Mouse (Mus musculus) lung, postnatal 14 days (tissue): ENCODE measurements around the gene Cebpzos.
A peak's percentile ranks its signal among the peaks of the same experiment; 100 is the strongest.

Source experiments
- DNase-seq: peaks from one replicate; pipeline ENCODE4 v3.0.0; 2021

Cebpzos gene

DNA sequence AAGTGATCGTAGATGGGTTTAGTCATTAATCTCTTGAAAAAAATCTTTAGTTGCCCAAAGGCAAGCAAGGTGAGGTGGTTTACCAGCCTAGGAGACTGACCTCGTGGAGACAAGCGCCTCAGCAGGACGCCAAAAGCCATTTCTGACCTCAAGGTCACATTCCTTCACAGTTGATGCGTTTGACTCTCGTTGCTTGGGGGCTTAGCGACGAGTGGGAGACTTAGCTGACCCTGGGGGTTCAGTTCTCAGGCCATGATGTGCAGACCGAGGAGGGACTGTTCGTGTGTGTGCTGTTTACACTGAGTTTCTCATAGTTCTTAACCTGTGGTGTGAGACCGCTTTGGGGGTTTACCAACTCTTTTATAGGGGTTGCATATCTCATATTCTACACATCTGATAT lies 26.3 kb downstream of the Cebpzos start:
- DNase-seq, result no peak

DNA sequence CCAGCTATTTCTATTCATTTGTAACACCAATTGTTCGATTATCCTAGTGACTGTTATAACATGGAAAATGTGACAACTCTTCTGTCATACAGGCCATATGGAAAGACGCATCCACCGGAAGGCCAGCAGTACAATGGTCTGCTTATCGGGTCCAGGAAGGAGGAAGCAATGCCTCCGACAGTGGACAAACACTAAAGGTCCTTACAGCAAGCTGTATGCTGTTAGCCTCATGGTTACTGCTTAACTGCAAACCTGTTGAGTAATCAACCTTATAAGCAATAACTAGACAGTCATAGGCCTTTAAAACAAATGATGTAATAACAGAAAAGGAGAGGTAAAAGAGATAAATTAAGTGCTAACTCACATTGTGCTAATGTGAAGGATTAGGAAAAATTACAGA lies 34.9 kb downstream of the Cebpzos start:
- DNase-seq, result no peak

DNA sequence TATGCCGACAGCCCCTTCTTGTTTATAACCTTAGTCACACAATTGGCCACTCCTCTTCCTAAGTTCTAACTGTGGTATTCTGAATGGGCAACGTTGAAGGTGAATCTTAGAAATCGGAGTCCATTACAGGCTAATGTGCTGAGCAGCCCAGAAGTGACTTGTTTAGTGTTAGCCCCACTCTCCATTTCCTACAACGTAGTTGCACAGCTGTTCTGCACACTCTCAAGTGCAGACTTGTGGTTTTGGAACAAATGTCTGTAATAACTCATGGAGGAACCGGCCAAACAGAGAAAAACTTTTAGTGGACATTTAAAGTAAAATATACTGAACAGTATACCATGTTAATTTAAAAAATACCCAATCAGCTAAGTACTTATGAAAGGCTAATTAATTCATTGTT lies 35.8 kb downstream of the Cebpzos start:
- no peak for DNase-seq

DNA sequence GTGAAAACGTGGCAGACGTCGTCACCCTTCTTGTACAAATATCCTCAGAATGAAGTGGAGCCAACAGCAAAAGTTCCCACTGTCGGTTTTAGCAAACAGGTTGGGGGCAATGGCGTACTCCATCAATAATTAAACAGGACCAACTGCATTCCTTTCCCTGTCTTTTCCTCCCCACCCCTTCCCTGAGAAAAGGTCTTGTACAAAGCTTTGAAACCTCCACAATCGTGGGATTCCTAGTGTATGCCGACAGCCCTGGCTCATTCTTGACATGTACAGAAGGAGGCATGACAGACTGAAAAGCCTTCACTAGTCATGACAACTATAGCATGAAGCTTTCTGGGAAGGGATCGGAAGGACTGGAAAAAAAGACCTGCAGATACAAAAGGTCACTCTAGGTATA lies 36.9 kb downstream of the Cebpzos start:
- no peak for DNase-seq

DNA sequence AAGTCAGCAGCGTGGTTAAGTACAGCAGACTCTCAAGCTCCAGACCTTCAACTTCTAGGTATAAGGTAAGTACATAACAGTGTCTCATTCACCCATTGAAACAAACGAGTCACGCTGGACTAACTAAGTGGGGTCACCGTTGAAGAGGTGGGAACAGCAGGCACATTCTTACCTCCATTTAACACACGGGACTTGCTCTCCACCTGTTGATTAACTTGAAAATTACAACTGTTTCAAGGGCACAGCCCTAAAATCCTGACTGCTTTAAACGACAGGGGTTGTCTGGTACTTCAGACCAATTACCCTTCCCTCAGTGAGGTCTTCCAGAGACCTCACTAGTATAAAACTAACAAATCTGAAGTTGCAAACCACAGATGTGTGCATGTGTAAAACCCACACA lies 43.2 kb downstream of the Cebpzos start:
- no peak for DNase-seq

DNA sequence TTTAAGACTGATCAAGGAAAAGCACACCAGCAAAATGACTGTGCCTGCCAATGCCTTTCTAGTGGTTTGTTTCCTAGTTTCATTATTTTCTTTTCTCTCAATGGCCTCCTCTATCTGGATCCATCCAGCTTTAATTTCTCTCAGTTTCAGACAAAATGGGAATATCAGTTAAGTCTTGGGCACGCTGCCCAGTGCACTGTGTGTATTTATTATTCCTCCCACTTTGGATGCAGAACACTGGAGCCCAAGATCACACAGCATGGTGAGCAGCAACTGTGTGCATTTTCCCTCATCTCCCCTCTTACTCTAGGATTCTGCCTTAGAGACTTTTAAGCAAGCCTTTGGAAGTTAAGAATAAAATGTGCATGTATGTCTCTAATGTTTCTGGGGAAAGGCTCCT lies 48.1 kb downstream of the Cebpzos start:
- no peak for DNase-seq

DNA sequence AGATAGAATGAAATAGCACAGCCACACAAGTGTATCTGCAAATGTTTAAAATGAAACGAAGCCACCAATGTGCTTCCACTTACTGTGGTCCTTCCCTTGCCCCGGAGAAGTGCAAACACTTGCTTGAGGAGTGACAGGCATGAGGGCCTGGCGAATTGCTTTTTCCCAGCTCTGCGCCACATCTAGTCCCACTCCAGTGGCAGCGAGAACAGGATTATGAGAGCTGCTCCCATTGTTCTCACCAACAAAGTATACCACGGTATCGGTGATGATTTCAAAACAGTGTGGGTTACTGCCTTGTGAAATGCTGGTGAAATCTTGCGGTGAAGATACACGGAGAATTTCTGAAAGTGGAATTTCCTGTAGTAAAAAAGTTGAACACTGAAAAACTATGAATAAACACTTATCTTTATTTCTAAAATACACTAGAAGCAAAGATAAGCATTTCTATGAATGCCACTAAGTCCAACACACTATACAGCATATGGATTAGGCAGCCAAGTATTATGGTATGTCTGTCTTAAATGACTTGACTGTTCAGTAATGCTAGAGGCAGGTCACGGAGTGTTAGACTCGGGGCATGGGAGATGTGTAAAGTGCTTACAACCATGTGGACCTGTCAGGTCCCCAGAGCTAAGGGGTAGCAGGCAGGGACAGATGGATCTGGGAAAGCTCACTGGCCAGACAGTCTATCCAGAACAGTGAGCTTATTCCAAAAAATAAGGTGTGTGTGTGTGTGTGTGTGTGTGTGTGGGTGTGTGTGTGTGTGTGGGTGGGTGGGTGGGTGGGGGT lies 50.0 kb downstream of the Cebpzos start:
- DNase-seq, result peak; percentile 17

DNA sequence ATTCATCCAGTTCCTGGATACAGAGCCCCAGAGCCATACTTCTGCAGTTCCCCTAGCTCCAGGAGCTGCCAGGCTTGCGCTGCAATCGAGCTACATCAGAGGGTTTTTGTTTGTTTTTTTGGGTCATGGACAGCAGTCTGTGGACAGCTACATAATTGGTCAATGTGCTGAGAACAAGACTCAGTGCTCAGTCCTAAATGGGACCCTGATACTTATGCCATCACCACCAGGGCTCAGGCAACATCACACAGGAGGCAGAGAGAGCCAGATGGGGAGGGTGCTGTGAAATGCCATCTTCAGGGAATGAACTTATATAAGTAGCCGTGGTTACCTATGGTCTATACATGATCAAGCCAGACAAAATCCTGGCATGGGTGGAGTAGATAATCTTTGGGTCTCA lies 52.2 kb downstream of the Cebpzos start:
- no peak for DNase-seq
